Mouse (Mus musculus): Measurements from ENCODE around the gene Tmem151a. TPM values are rescaled to one million over a fixed set of nuclear protein-coding genes. Genes with fewer than 3 reads are reported as not detected.
A peak's percentile ranks its signal among the peaks of the same experiment; 100 is the strongest.
"Not testable (repeated sequence)": the region's sequence is repeated elsewhere in the genome, so short reads cannot be mapped to it uniquely, and the experiment has no call there.

The Tmem151a gene
- polyA plus RNA-seq, 1 experiment from 2014 or later = 23.7 TPM

DNA sequence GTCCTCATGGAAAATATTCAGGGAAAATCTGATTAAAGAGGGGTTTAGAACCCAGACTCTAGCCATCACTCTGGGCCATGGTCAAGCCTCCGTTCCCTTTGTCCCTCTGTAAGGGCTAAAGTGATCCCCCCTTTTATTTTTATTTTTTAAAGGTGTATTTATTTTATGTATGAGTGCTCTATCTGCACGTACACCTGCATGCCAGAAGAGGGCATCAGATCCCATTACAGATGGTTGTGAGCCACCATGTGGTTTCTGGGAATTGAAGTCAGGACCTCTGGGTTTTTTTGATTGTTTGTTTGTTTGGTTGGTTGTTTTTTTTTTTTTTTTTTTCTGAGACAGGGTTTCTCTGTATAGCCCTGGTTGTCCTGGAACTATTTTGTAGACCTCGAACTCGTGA is 1.2 kb upstream of the Tmem151a start:
- H3K4me2 ChIP-seq (ENCODE audit: low read depth, low read length); H3K9me3 ChIP-seq (ENCODE audit: control insufficient read depth, low read length); H3K9ac ChIP-seq (replicated peaks; ENCODE audit: low read depth, low read length); H3K27ac ChIP-seq (ENCODE audit: low read depth, low read length); H3K4me3 ChIP-seq (ENCODE audit: low read depth, low read length); ATAC-seq (ENCODE audit: low read depth): not testable (repeated sequence)
- Histone ChIP-seq H3K4me1 (ENCODE audit: control insufficient read depth, insufficient read depth, low read length) (peaks cover 11% of the 10 kb centered on the region), H3K27me3 (ENCODE audit: control insufficient read depth, insufficient read depth, low read length) (peaks cover 32% of the 10 kb centered on the region), H3K36me3 (ENCODE audit: control insufficient read depth, insufficient read depth, low read length) (peaks cover 14% of the 10 kb centered on the region)
- 45% methylated on average over 4 of the region's 4 CpGs for WGBS

DNA sequence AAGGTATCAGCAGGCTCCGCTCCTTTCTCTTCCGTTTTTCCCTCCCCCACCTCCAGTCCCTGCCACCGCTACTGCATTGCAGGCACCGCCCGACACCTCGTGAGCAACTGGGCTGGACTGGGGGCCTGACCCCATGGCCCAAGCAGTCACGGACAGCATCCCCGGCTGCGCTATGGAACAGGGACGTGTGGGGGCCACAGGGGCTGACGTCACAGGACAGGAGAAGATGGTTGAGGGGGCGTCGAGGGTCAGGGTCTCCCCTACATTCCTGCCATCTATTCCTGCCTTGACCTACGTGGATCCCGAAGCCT is 542 bp downstream of the Tmem151a start:
- peaks cover 2% of the 10 kb centered on the region; the same call in 1 of the 2 replicates for H3K36me3 ChIP-seq (ENCODE audit: control insufficient read depth, insufficient read depth, low read length)
- no peak for ATAC-seq (ENCODE audit: low read depth)
- H3K27me3 ChIP-seq (ENCODE audit: control insufficient read depth, insufficient read depth, low read length) = peaks cover 41% of the 10 kb centered on the region
- H3K9ac ChIP-seq (replicated peaks; ENCODE audit: low read depth, low read length) = peak overlapping the region; percentile 65
- 1% methylated on average over 14 of the region's 15 CpGs for WGBS
- H3K27ac ChIP-seq (ENCODE audit: low read depth, low read length) = no peak overlapping the region
- peak overlapping the region; percentile 53 for H3K4me3 ChIP-seq (ENCODE audit: low read depth, low read length)
- peaks cover 11% of the 10 kb centered on the region for H3K4me1 ChIP-seq (ENCODE audit: control insufficient read depth, insufficient read depth, low read length)
- no peaks in the 10 kb centered on the region for H3K9me3 ChIP-seq (ENCODE audit: control insufficient read depth, low read length)
- peak overlapping the region; percentile 67 for H3K4me2 ChIP-seq (ENCODE audit: low read depth, low read length)

DNA sequence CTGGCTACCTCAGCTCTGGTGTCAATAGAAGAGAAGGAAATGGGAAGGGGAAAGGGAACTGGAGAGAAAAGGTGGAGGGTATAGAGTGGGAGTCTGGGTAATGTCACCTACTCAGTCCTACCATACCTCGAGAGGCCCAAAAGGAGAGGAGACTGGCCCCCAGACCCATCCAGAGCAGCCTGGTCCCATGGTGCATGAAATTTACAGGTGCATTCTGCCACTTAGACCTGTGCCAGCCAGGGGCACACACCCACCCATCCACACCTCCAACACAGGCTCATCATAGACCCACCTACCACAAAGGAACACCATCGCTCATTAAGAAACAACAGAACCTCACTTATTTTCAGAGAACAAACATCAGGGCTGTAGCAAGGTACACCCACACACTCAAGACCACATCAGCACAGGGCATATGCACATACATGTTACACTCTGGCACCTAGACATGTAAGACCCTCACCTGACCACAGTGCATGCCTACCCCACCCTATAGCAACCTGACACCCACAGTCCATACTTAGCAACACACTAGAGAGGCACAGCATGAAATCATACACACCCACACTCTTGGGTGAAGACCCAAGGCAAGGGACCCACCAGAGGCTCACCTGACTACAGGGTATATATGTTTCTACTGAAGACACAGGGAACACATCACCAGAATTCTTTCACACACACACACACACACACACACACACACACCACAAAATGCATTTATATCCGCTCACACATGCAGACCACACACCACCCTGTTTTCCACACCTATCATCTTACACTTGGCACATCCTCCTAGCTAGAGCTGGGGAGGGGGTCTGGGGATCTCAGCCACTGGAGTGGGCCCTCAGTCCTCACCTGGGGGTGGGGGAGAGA is 1.1 kb downstream of the Tmem151a start:
- Histone ChIP-seq H3K4me3 (ENCODE audit: low read depth, low read length) (peak overlapping the region; percentile 53), H3K36me3 (ENCODE audit: control insufficient read depth, insufficient read depth, low read length) (no peaks in the 10 kb centered on the region), H3K27ac (ENCODE audit: low read depth, low read length) (no peak overlapping the region), H3K4me2 (ENCODE audit: low read depth, low read length) (peak overlapping the region; percentile 67), H3K9me3 (ENCODE audit: control insufficient read depth, low read length) (no peaks in the 10 kb centered on the region), H3K4me1 (ENCODE audit: control insufficient read depth, insufficient read depth, low read length) (peaks cover 8% of the 10 kb centered on the region), H3K9ac (replicated peaks; ENCODE audit: low read depth, low read length) (peak overlapping the region; percentile 65), H3K27me3 (ENCODE audit: control insufficient read depth, insufficient read depth, low read length) (peaks cover 41% of the 10 kb centered on the region)
- no peak for ATAC-seq (ENCODE audit: low read depth)
- 65% methylated on average over 3 of the region's 3 CpGs for WGBS

DNA sequence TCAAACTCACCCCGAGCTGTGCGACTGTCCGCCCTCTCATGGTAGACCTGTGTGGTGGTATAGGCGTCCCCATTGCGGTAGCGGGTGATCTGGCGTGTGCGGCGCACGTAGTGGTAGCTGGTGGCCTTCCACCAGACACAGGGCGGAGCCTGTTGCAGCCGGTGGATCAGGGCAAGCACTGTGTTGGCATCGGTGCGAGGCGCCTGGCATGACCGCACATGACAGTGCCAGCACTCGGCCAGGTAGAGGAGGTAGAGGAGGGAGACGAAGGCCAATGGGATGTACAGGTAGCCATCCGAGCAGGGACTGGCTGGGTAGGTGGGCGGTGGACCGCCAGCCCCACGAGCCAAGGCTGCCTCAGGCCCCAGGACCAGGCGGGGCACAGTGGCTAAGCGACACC is 2.7 kb downstream of the Tmem151a start:
- no peak overlapping the region for H3K4me3 ChIP-seq (ENCODE audit: low read depth, low read length)
- WGBS = 73% methylated on average over 24 of the region's 24 CpGs

DNA sequence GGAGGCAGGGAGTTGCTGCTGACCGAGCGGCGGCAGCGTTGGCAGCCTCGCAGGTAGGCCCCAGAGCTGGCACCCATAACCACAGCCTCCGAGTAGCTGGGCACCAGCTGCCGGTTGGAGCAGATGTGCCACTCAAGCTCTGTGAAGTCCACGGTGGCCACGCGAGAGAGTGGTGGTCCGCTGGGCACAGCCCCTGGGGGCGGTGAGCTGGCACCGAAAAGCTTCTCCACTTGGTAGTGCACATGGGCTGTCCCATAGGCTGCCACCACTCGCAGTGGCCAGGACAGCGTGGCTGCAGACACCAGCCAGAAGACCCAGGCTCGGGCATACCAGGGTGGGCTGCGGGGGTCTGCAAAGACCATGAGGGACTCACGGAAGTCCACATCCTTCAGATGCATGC is 3.3 kb downstream of the Tmem151a start:
- H3K27me3 ChIP-seq (ENCODE audit: control insufficient read depth, insufficient read depth, low read length) = peaks cover 41% of the 10 kb centered on the region
- no peaks in the 10 kb centered on the region for H3K4me1 ChIP-seq (ENCODE audit: control insufficient read depth, insufficient read depth, low read length)
- H3K27ac ChIP-seq (ENCODE audit: low read depth, low read length) = no peak overlapping the region
- H3K4me2 ChIP-seq (ENCODE audit: low read depth, low read length) = no peak overlapping the region
- H3K4me3 ChIP-seq (ENCODE audit: low read depth, low read length) = no peak overlapping the region
- no peaks in the 10 kb centered on the region for H3K36me3 ChIP-seq (ENCODE audit: control insufficient read depth, insufficient read depth, low read length)
- no peaks in the 10 kb centered on the region for H3K9me3 ChIP-seq (ENCODE audit: control insufficient read depth, low read length)
- no peak overlapping the region for H3K9ac ChIP-seq (replicated peaks; ENCODE audit: low read depth, low read length)
- no peak for ATAC-seq (ENCODE audit: low read depth)
- WGBS = 70% methylated on average over 18 of the region's 18 CpGs

More for the DNA sequence above, 2.7 kb downstream of the Tmem151a start:
- H3K4me2 ChIP-seq (ENCODE audit: low read depth, low read length) = no peak overlapping the region
- no peaks in the 10 kb centered on the region for H3K9me3 ChIP-seq (ENCODE audit: control insufficient read depth, low read length)
- H3K9ac ChIP-seq (replicated peaks; ENCODE audit: low read depth, low read length) = no peak overlapping the region
- H3K36me3 ChIP-seq (ENCODE audit: control insufficient read depth, insufficient read depth, low read length) = no peaks in the 10 kb centered on the region
- H3K4me1 ChIP-seq (ENCODE audit: control insufficient read depth, insufficient read depth, low read length) = peaks cover 4% of the 10 kb centered on the region; the same call in 1 of the 2 replicates
- ATAC-seq (ENCODE audit: low read depth) = no peak
- H3K27ac ChIP-seq (ENCODE audit: low read depth, low read length) = no peak overlapping the region
- H3K27me3 ChIP-seq (ENCODE audit: control insufficient read depth, insufficient read depth, low read length) = peaks cover 41% of the 10 kb centered on the region

DNA sequence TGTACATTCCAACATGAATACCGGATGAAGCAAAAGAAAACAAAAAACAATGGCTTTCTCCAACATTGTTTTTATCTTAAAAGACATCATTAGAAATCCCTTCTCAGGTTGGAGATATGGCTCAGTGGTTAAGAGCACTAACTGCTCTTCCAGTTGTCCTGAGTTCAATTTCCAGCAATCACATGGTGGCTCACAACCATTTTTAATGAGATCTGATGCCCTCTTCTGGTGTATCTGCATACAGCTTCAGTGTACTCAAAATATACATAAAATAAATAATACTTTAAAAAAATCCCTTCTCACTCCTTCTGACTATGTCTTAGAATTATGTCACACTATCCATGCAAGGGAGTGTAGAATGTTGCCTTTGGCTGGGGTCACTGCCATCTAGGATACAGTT is 6.1 kb downstream of the Tmem151a start:
- no peaks in the 10 kb centered on the region for H3K9me3 ChIP-seq (ENCODE audit: control insufficient read depth, low read length)

DNA sequence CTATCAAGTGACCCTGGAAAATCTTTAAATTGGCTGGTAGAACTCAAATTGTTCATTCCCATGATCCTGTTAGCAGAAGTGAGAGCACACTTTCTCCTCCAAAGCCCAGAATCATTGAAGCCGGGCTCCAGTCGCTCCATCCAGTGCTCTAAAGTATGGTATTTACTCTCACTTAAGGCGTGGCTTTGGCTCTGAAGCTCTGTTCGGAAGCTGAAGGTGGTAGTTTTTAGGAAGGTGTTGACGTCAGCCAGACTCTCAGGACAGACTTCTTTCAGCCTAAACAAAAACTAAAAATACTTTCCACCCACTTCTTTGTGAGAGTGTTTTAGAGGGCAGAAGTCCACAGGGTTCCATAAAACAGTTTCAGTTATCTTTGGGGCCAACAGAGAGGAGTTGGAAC is 11.8 kb downstream of the Tmem151a start:
- H3K4me1 ChIP-seq (ENCODE audit: control insufficient read depth, insufficient read depth, low read length) = peaks cover 15% of the 10 kb centered on the region
- H3K9ac ChIP-seq (replicated peaks; ENCODE audit: low read depth, low read length) = no peak overlapping the region
- H3K4me2 ChIP-seq (ENCODE audit: low read depth, low read length) = no peak overlapping the region
- H3K36me3 ChIP-seq (ENCODE audit: control insufficient read depth, insufficient read depth, low read length) = no peaks in the 10 kb centered on the region
- no peak overlapping the region for H3K27ac ChIP-seq (ENCODE audit: low read depth, low read length)
- no peaks in the 10 kb centered on the region for H3K9me3 ChIP-seq (ENCODE audit: control insufficient read depth, low read length)
- no peak for ATAC-seq (ENCODE audit: low read depth)
- H3K4me3 ChIP-seq (ENCODE audit: low read depth, low read length) = no peak overlapping the region
- peaks cover 8% of the 10 kb centered on the region; the same call in 1 of the 2 replicates for H3K27me3 ChIP-seq (ENCODE audit: control insufficient read depth, insufficient read depth, low read length)
- 43% methylated on average over 5 of the region's 5 CpGs for WGBS

More for the DNA sequence above, 6.1 kb downstream of the Tmem151a start:
- no peak overlapping the region for H3K27ac ChIP-seq (ENCODE audit: low read depth, low read length)
- ATAC-seq (ENCODE audit: low read depth) = no peak
- H3K9ac ChIP-seq (replicated peaks; ENCODE audit: low read depth, low read length) = no peak overlapping the region
- H3K27me3 ChIP-seq (ENCODE audit: control insufficient read depth, insufficient read depth, low read length) = peaks cover 29% of the 10 kb centered on the region
- H3K4me2 ChIP-seq (ENCODE audit: low read depth, low read length) = no peak overlapping the region
- H3K36me3 ChIP-seq (ENCODE audit: control insufficient read depth, insufficient read depth, low read length) = no peaks in the 10 kb centered on the region
- no peak overlapping the region for H3K4me3 ChIP-seq (ENCODE audit: low read depth, low read length)
- H3K4me1 ChIP-seq (ENCODE audit: control insufficient read depth, insufficient read depth, low read length) = no peaks in the 10 kb centered on the region
- 91% methylated on average over 1 of the region's 1 CpGs for WGBS

DNA sequence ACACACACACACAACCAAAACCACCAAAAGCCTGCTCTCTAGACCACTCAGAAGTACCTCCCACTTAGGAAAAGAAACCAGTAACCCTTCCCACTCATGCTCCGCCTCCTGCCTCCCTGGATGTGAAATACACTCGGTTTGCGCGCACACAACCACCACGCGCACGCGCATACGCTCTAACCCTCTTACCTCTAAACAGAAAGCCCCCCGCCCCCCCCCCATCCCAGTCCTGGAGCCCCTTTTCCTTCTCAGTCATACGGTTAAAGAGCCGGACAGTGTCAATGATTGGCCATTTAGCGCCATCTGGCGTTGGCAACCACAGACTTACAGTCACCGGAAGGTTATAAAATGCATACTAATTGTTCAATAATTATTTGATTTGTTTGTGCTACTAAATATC is 12.3 kb downstream of the Tmem151a start:
- H3K9me3 ChIP-seq (ENCODE audit: control insufficient read depth, low read length) = no peaks in the 10 kb centered on the region
- 0 out of 2 replicates have a peak overlapping the region, but pooled peaks have one; percentile 14 for H3K4me3 ChIP-seq (ENCODE audit: low read depth, low read length)
- H3K27ac ChIP-seq (ENCODE audit: low read depth, low read length) = no peak overlapping the region
- H3K9ac ChIP-seq (replicated peaks; ENCODE audit: low read depth, low read length) = no peak overlapping the region
- peaks cover 12% of the 10 kb centered on the region for H3K27me3 ChIP-seq (ENCODE audit: control insufficient read depth, insufficient read depth, low read length)
- WGBS = 2% methylated on average over 15 of the region's 15 CpGs
- no peaks in the 10 kb centered on the region for H3K36me3 ChIP-seq (ENCODE audit: control insufficient read depth, insufficient read depth, low read length)
- peak overlapping the region; percentile 61; the same call in 1 of the 2 replicates for H3K4me2 ChIP-seq (ENCODE audit: low read depth, low read length)
- no peak for ATAC-seq (ENCODE audit: low read depth)
- H3K4me1 ChIP-seq (ENCODE audit: control insufficient read depth, insufficient read depth, low read length) = peaks cover 20% of the 10 kb centered on the region

DNA sequence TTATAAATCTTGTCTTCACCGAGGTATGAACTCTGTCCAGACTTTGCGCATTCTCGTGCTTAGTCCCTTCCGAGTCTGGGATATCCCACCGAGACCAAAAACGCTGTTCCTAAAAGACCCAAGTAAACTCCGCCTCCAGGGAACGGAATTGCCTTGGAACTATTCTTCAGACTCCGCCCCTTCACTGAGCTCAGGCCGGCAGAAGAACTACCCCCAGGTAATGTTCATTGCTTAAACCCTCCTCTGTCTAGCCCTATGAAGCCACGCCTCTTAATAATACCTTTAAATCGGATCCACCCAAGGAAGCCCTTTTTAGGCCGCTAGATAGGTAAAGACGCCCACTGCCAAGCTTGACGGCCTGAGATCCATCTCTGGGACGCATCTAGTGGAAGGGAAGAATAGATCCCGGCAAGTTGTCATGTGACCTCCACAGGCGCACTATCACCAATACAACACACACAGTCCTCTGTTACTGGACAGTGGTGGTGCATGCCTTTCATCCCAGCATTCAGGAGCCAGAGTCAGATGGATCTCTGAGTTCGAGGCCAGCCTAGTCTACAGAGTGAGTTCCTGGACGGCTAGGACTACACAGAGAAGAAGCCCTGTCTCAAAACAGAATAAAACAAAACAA is 12.8 kb downstream of the Tmem151a start:
- ATAC-seq (ENCODE audit: low read depth) = 0 out of 2 replicates have a peak, but pooled peaks have one; percentile 2
- no peak overlapping the region for H3K9ac ChIP-seq (replicated peaks; ENCODE audit: low read depth, low read length)
- H3K4me3 ChIP-seq (ENCODE audit: low read depth, low read length) = peak overlapping the region; percentile 36
- no peaks in the 10 kb centered on the region for H3K36me3 ChIP-seq (ENCODE audit: control insufficient read depth, insufficient read depth, low read length)
- H3K9me3 ChIP-seq (ENCODE audit: control insufficient read depth, low read length) = no peaks in the 10 kb centered on the region
- H3K4me2 ChIP-seq (ENCODE audit: low read depth, low read length) = peak overlapping the region; percentile 61
- H3K4me1 ChIP-seq (ENCODE audit: control insufficient read depth, insufficient read depth, low read length) = peaks cover 25% of the 10 kb centered on the region
- no peak overlapping the region for H3K27ac ChIP-seq (ENCODE audit: low read depth, low read length)
- WGBS = 3% methylated on average over 20 of the region's 20 CpGs
- H3K27me3 ChIP-seq (ENCODE audit: control insufficient read depth, insufficient read depth, low read length) = peaks cover 14% of the 10 kb centered on the region

Measured in neural tube, embryonic 14.5 days (tissue).